9 mouse cellular contexts compared by ENCODE assay signal in the genomic region with DNA sequence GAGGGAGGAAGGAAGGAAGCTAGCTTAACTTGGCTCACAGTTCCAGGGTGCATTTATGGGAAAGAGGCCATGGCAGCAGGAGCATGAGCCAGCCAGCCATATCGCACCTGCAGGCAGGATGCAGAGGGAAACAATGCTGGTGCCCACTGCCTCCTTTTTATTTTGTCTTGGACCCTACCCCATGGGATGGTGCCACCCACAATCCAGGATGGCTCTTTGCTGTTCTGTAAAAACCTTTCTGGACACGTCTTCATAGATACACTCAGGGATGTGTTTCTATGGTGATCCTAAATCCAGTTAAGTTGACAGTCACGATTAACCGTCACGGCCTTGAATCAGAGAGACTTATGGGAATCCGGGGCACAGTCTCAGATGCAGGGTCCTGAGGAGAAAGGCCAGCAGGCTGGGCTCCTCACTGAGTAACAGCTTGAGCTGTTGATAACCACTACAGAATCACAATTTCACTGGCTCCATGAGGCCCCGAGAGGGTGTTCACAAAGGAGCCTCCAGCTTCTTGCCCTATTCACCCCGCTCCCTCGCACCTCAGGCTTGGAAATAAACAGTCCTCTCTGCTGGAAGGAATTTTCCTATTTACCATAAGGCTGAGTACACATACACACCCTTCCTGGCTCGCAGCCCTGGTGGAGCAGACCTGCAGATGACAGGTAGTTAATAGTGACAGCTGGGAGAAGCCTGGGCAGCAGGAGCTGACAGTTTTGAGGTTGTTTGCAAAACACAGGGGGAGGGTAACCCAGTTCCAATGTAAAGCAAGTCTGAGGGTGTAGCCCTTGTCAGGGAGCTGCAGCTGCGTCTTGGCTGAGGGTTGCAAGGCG. TPM values are rescaled to one million over a fixed set of nuclear protein-coding genes. Genes with fewer than 3 reads are reported as not detected.
DNase-seq lines count a peak whose midpoint lies in the region; ATAC-seq lines count a peak whose summit lies in the region.
"Had no signal": no experiment of that assay in that cellular context is flagged by ENCODE, and none has a peak within 500 bp of the region (broad histone marks: within the 10 kb centered on the region; RNA-seq: fewer than 3 reads in every experiment).

No protein-coding gene starts in this region.

- H3K27ac ChIP-seq in limb, embryonic 11.5 days (replicated peaks; ENCODE audit: low read depth, low read length), result no peak overlapping the region
- H3K27ac ChIP-seq in limb, embryonic 10.5 days, result no peak overlapping the region
- H3K27ac ChIP-seq in embryonic facial prominence, embryonic 15.5 days (replicated peaks), result peak overlapping the region; percentile 63; the same call in 1 of the 2 replicates
- H3K27ac ChIP-seq in limb, embryonic 12.5 days, result 0 out of 2 replicates have a peak overlapping the region, but pooled peaks have one; percentile 2
- H3K27ac ChIP-seq in neural tube, embryonic 14.5 days (ENCODE audit: low read depth, low read length), result 0 out of 2 replicates have a peak overlapping the region, but pooled peaks have one; percentile 2

- intact Hi-C loops in gastrocnemius, postnatal 14 days (cut with DNase I; ENCODE audit: low total_unique reads), result no loop called here

- no peak overlapping the region for H3K4me3 ChIP-seq in limb, embryonic 11.5 days (ENCODE audit: low read depth, low read length)
- H3K4me3 ChIP-seq in limb, embryonic 10.5 days, result no peak overlapping the region
- no peak overlapping the region for H3K4me3 ChIP-seq in embryonic facial prominence, embryonic 15.5 days (replicated peaks)
- H3K4me3 ChIP-seq in limb, embryonic 12.5 days (replicated peaks), result no peak overlapping the region
- no peak overlapping the region for H3K4me3 ChIP-seq in neural tube, embryonic 14.5 days (ENCODE audit: low read depth, low read length)

- no peak overlapping the region for H3K4me2 ChIP-seq in limb, embryonic 11.5 days (ENCODE audit: low read depth, severe bottlenecking)
- H3K4me2 ChIP-seq in embryonic facial prominence, embryonic 15.5 days (replicated peaks), result 0 out of 2 replicates have a peak overlapping the region, but pooled peaks have one; percentile 8
- H3K4me2 ChIP-seq in limb, embryonic 12.5 days, result peak overlapping the region; percentile 35
- H3K4me2 ChIP-seq in neural tube, embryonic 14.5 days (ENCODE audit: low read depth, low read length), result no peak overlapping the region

- peak; percentile 73 for ATAC-seq in limb, embryonic 11.5 days (ENCODE audit: insufficient number of reproducible peaks, low FRiP score, low TSS enrichment, low read depth)
- ATAC-seq in embryonic facial prominence, embryonic 15.5 days (ENCODE audit: insufficient number of reproducible peaks, low FRiP score, low TSS enrichment, low read depth), result peak; percentile 74
- ATAC-seq in limb, embryonic 12.5 days (ENCODE audit: insufficient number of reproducible peaks, insufficient read depth, low FRiP score, low TSS enrichment, low read depth), result peak; percentile 66; the same call in 1 of the 2 replicates
- ATAC-seq in neural tube, embryonic 14.5 days (ENCODE audit: low read depth), result 0 out of 2 replicates have a peak, but pooled peaks have one; percentile 38
- ATAC-seq: Patski had no signal

- WGBS in limb, embryonic 11.5 days, result 39% methylated on average over 12 of the region's 12 CpGs
- 38% methylated on average over 12 of the region's 12 CpGs for WGBS in limb, embryonic 10.5 days
- WGBS in embryonic facial prominence, embryonic 15.5 days, result 42% methylated on average over 12 of the region's 12 CpGs
- 30% methylated on average over 12 of the region's 12 CpGs for WGBS in limb, embryonic 12.5 days
- 11% methylated on average over 12 of the region's 12 CpGs for WGBS in neural tube, embryonic 14.5 days

- H3K9me3 ChIP-seq in limb, embryonic 11.5 days (ENCODE audit: control insufficient read depth, low read length), result no peaks in the 10 kb centered on the region
- no peaks in the 10 kb centered on the region for H3K9me3 ChIP-seq in limb, embryonic 10.5 days (replicated peaks)
- H3K9me3 ChIP-seq in embryonic facial prominence, embryonic 15.5 days (replicated peaks), result no peaks in the 10 kb centered on the region
- 0 out of 2 replicates have a peak, but pooled peaks cover 5% of the 10 kb centered on the region for H3K9me3 ChIP-seq in limb, embryonic 12.5 days
- no peaks in the 10 kb centered on the region for H3K9me3 ChIP-seq in neural tube, embryonic 14.5 days (ENCODE audit: control insufficient read depth, low read length)

- no peaks in the 10 kb centered on the region for H3K27me3 ChIP-seq in limb, embryonic 11.5 days (ENCODE audit: control insufficient read depth, insufficient read depth, low read length)
- no peaks in the 10 kb centered on the region for H3K27me3 ChIP-seq in limb, embryonic 10.5 days (ENCODE audit: low read depth, poor library complexity, severe bottlenecking)
- H3K27me3 ChIP-seq in embryonic facial prominence, embryonic 15.5 days, result no peaks in the 10 kb centered on the region
- no peaks in the 10 kb centered on the region for H3K27me3 ChIP-seq in limb, embryonic 12.5 days
- H3K27me3 ChIP-seq in neural tube, embryonic 14.5 days (ENCODE audit: control insufficient read depth, insufficient read depth, low read length), result no peaks in the 10 kb centered on the region
- H3K27me3 ChIP-seq: Patski had no signal

- peaks cover 12% of the 10 kb centered on the region for H3K4me1 ChIP-seq in limb, embryonic 11.5 days (ENCODE audit: control insufficient read depth, insufficient read depth, low read length)
- H3K4me1 ChIP-seq in limb, embryonic 10.5 days, result peaks cover 40% of the 10 kb centered on the region
- peaks cover 11% of the 10 kb centered on the region for H3K4me1 ChIP-seq in embryonic facial prominence, embryonic 15.5 days
- peaks cover 48% of the 10 kb centered on the region for H3K4me1 ChIP-seq in limb, embryonic 12.5 days (replicated peaks)
- peaks cover 12% of the 10 kb centered on the region; the same call in 1 of the 2 replicates for H3K4me1 ChIP-seq in neural tube, embryonic 14.5 days (ENCODE audit: control insufficient read depth, insufficient read depth, low read length)

- H3K36me3 ChIP-seq in limb, embryonic 11.5 days (ENCODE audit: control insufficient read depth, insufficient read depth, low read length), result no peaks in the 10 kb centered on the region
- 0 out of 2 replicates have a peak, but pooled peaks cover 2% of the 10 kb centered on the region for H3K36me3 ChIP-seq in limb, embryonic 10.5 days
- no peaks in the 10 kb centered on the region for H3K36me3 ChIP-seq in embryonic facial prominence, embryonic 15.5 days
- no peaks in the 10 kb centered on the region; the same call in 1 of the 2 replicates for H3K36me3 ChIP-seq in limb, embryonic 12.5 days
- no peaks in the 10 kb centered on the region for H3K36me3 ChIP-seq in neural tube, embryonic 14.5 days (ENCODE audit: control insufficient read depth, insufficient read depth, low read length)

- no peak overlapping the region for H3K9ac ChIP-seq in limb, embryonic 11.5 days (ENCODE audit: low read length)
- H3K9ac ChIP-seq in embryonic facial prominence, embryonic 15.5 days, result no peak overlapping the region
- 0 out of 2 replicates have a peak overlapping the region, but pooled peaks have one; percentile 23 for H3K9ac ChIP-seq in limb, embryonic 12.5 days (replicated peaks)
- no peak overlapping the region for H3K9ac ChIP-seq in neural tube, embryonic 14.5 days (replicated peaks; ENCODE audit: low read depth, low read length)

- peak; percentile 46 for DNase-seq in limb, embryonic 11.5 days (ENCODE audit: low spot score)
- DNase-seq in limb, embryonic 10.5 days (ENCODE audit: low spot score), result no peak
- no peak for DNase-seq in gastrocnemius, postnatal 4 days (ENCODE audit: low spot score in 2 of 2)
- DNase-seq in gastrocnemius, adult 8-10 months (ENCODE audit: low spot score in 2 of 2), result no peak
- no peak for DNase-seq in gastrocnemius, postnatal 14 days

RNA-seq across cellular contexts. Expression of gene Parva, which starts 17.1 kb away (rescaled TPM):
- 64.2 and 68.8 TPM in 2 replicates for polyA plus RNA-seq in limb, embryonic 11.5 days (2014; fragmentation: Nextera tagmentation; extraction: Ambion mirVana)
- polyA plus RNA-seq in limb, embryonic 10.5 days (2016; fragmentation: Nextera tagmentation; extraction: Ambion mirVana), result 49.6 and 64.3 TPM in 2 replicates
- polyA plus RNA-seq in embryonic facial prominence, embryonic 15.5 days (2015; fragmentation: Nextera tagmentation; extraction: Ambion mirVana), result 96.0 and 105 TPM in 2 replicates
- 82.7 and 92.5 TPM in 2 replicates for polyA plus RNA-seq in limb, embryonic 12.5 days (2016; fragmentation: Nextera tagmentation; extraction: Ambion mirVana)
- polyA plus RNA-seq in neural tube, embryonic 14.5 days (2014; fragmentation: Nextera tagmentation; extraction: Ambion mirVana), result 18.4 and 29.9 TPM in 2 replicates
- total RNA-seq in gastrocnemius, postnatal 4 days (2021), result 10 to 100 TPM; 73.8 to 77.9 TPM
- total RNA-seq in gastrocnemius, adult 8-10 months (2022), result 10 to 100 TPM in 3 of 4 experiments, 1 to 10 TPM in 1; 9.1 to 14.1 (median 11.4) TPM
- total RNA-seq in gastrocnemius, postnatal 14 days (2021), result 10 to 100 TPM; 36.1 to 41.5 TPM

Comparison
In these comparisons a context has a peak if more than half of its experiments do, and no peak if none do; other contexts are left out.
1. H3K27ac ChIP-seq: peak in embryonic facial prominence, embryonic 15.5 days (single experiment), limb, embryonic 12.5 days (single experiment) and neural tube, embryonic 14.5 days (single experiment); none in limb, embryonic 11.5 days (single experiment) and limb, embryonic 10.5 days (single experiment).
2. H3K4me2 ChIP-seq: peak in embryonic facial prominence, embryonic 15.5 days (single experiment) and limb, embryonic 12.5 days (single experiment); none in limb, embryonic 11.5 days (single experiment) and neural tube, embryonic 14.5 days (single experiment).
3. Peak in every context shown above with its lines, with median percentiles within 50 percentile points of each other: ATAC-seq.